Mouse (Mus musculus): Measurements from ENCODE around the gene Pygl. TPM values are rescaled to one million over a fixed set of nuclear protein-coding genes. Genes with fewer than 3 reads are reported as not detected.
A peak's percentile ranks its signal among the peaks of the same experiment; 100 is the strongest.
"Not testable (repeated sequence)": the region's sequence is repeated elsewhere in the genome, so short reads cannot be mapped to it uniquely, and the experiment has no call there.

Pygl gene
- polyA plus RNA-seq, 1 experiment from 2014 or later = 37.3 TPM

- Histone ChIP-seq H3K27me3 (no peaks in the 10 kb centered on the region), H3K36me3 (no peaks in the 10 kb centered on the region), H3K9ac (no peak within 1 kb of the TSS), H3K9me3 (replicated peaks) (no peaks in the 10 kb centered on the region), H3K4me3 (replicated peaks) (no peak within 1 kb of the TSS), H3K27ac (replicated peaks) (no peak within 1 kb of the TSS), H3K4me2 (replicated peaks) (no peak within 1 kb of the TSS), H3K4me1 (0 out of 2 replicates have a peak, but pooled peaks cover 6% of the 10 kb centered on the region)
- no peak for ATAC-seq (ENCODE audit: insufficient number of reproducible peaks, low FRiP score, low TSS enrichment, low read depth)
- 59% methylated on average over 3 of the region's 3 CpGs for WGBS
Observed at GRCm38 (mm10) chr12:70153842-70154241, 77.4 kb downstream of the Pygl start, which contains the start of gene Abhd12b. Abhd12b (plus strand) TSS chr12:70154142.

DNA sequence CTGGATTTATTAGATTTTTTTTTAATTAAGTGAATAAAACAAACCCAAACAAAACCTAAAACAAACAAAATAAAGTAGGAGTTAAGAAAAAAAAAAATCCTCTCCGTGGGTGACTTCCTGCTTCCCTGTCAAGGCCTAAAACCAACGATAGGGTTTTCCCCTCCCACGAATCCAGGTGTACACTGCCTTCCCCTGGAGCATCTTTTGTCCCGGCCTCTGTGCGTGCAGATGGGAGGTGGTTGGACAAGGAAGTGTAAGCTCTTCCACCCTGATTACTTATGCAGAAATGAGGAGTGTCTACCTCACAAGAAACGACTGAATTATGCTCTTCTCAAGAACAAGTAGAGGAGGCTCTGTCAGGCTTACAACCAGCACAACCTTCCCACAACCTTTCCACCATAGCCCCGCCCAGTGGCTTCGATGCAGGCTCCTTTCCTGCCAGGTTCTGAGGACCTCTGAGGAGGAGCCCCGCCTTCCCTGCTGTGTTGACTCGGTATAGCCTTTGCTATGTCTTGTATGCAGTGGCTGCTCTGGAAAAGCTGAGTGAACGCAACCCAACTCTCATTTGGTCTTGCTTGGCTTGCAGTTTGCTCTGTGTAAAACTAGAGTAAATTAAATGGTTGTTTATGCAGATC lies 82.5 kb downstream of the Pygl start:
- H3K36me3 ChIP-seq = no peaks in the 10 kb centered on the region
- peak overlapping the region; percentile 44 for H3K27ac ChIP-seq (replicated peaks)
- no peaks in the 10 kb centered on the region for H3K27me3 ChIP-seq
- H3K4me2 ChIP-seq (replicated peaks) = peak overlapping the region; percentile 49
- H3K4me3 ChIP-seq (replicated peaks) = peak overlapping the region; percentile 37
- H3K4me1 ChIP-seq = peaks cover 15% of the 10 kb centered on the region; the same call in 1 of the 2 replicates
- no peak for ATAC-seq (ENCODE audit: insufficient number of reproducible peaks, low FRiP score, low TSS enrichment, low read depth)
- WGBS = 14% methylated on average over 11 of the region's 11 CpGs
- H3K9ac ChIP-seq = no peak overlapping the region
- no peaks in the 10 kb centered on the region for H3K9me3 ChIP-seq (replicated peaks)

- ATAC-seq (ENCODE audit: insufficient number of reproducible peaks, low FRiP score, low TSS enrichment, low read depth) = peak; percentile 58; the same call in 1 of the 2 replicates
- 2% methylated on average over 13 of the region's 13 CpGs for WGBS
- H3K9ac ChIP-seq = no peak overlapping the region
Observed at GRCm38 (mm10) chr12:70147986-70148630, 83.2 kb downstream of the Pygl start.

DNA sequence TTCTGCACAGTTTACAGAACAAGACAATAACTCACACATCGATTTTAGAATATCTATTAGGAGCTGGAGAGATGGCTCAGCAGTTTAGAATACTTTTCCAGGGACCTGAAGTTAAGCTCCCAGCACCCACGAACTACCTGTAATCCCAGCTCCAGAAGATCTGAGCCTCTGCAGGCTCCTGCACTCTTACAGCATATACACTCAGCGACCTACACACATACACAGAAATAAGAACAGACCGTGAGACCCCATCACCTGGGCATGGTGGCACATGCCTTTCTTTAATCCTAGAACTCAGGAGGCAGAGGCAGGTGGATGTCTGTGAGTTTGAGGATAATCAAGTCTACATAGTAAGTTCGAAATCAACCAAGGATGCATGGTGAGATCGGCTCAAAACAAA lies 85.7 kb downstream of the Pygl start:
- Histone ChIP-seq H3K4me2 (replicated peaks) (no peak overlapping the region), H3K36me3 (no peaks in the 10 kb centered on the region)

More at GRCm38 (mm10) chr12:70147986-70148630, 83.2 kb downstream of the Pygl start:
- Histone ChIP-seq H3K36me3 (no peaks in the 10 kb centered on the region), H3K4me2 (replicated peaks) (peak overlapping the region; percentile 49), H3K9me3 (replicated peaks) (no peaks in the 10 kb centered on the region), H3K27me3 (no peaks in the 10 kb centered on the region), H3K4me1 (peaks cover 15% of the 10 kb centered on the region; the same call in 1 of the 2 replicates), H3K4me3 (replicated peaks) (peak overlapping the region; percentile 37), H3K27ac (replicated peaks) (peak overlapping the region; percentile 44)

DNA sequence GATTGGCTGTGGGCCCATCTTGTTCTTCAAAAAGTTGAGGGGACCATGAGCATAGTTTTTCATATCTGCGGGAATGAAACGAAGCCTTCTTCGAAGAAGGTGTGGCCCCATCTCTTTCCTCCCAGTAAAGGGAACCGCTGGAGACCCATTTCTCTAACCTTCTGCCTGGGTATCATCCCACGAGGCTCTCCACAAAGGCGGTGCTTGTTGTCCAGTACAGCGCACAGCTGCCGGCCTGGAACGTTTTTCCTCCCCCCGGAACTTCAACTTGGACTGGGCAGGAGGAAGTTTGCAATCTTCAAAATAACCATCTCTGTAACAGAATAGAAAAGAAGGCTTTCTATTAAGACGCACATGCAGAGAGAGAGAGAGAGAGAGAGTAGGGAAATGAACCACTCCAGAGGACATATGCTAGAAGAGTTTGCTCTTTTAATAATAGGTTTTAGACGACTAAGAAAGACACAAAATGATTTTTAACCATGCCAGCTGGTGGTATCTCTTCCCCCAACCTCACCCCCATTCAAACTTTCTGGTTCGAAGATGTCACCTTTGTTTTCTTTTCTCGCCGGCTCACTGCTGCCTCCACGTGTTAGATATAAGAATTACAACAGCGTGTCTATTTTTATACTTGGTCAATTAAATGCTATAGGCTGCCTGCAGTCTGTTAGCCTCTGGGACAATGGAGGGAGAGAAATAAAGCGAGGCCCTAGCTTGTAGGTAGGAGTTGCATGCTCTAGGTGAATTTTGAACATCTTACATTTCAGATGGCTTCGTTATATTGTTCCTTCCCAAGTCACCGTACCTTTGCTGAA lies 86.4 kb downstream of the Pygl start:
- H3K27me3 ChIP-seq = no peaks in the 10 kb centered on the region
- no peaks in the 10 kb centered on the region for H3K36me3 ChIP-seq
- no peaks in the 10 kb centered on the region for H3K9me3 ChIP-seq (replicated peaks)
- no peak overlapping the region for H3K4me3 ChIP-seq (replicated peaks)
- no peak overlapping the region for H3K9ac ChIP-seq
- no peak overlapping the region for H3K4me2 ChIP-seq (replicated peaks)
- H3K4me1 ChIP-seq = peaks cover 15% of the 10 kb centered on the region; the same call in 1 of the 2 replicates
- H3K27ac ChIP-seq (replicated peaks) = peak overlapping the region; percentile 82
- ATAC-seq (ENCODE audit: insufficient number of reproducible peaks, low FRiP score, low TSS enrichment, low read depth) = no peak
- WGBS = 35% methylated on average over 20 of the region's 20 CpGs

More for the DNA sequence above, 85.7 kb downstream of the Pygl start:
- H3K9me3 ChIP-seq (replicated peaks) = no peaks in the 10 kb centered on the region
- H3K27me3 ChIP-seq = no peaks in the 10 kb centered on the region
- no peak overlapping the region for H3K9ac ChIP-seq
- peaks cover 15% of the 10 kb centered on the region; the same call in 1 of the 2 replicates for H3K4me1 ChIP-seq
- no peak overlapping the region for H3K27ac ChIP-seq (replicated peaks)
- H3K4me3 ChIP-seq (replicated peaks) = no peak overlapping the region
- 88% methylated on average over 6 of the region's 6 CpGs for WGBS
- ATAC-seq (ENCODE audit: insufficient number of reproducible peaks, low FRiP score, low TSS enrichment, low read depth) = no peak

DNA sequence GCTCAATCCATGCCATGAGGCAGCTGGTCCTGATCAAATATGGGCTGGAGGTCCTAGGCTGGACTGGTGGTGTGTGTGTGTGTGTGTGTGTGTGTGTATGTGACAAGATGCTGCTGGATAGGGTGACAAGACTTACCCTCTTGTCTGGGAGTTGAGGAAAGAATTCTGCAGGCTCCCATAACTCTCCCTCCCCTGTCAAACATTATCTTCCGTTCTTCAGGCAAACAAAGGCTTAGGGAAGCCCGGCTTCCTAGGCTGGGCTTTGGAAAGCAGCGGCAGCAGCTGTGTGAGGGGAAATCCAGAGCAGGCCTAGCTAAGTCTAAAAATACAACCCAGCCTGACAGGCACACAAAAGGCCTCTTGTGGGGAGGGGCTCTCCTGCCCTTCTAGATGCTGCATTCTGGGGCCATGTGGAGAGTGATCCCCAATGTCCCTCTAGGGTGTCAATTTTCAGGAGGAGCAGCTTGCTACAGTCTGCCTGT lies 87.1 kb downstream of the Pygl start:
- H3K4me3 ChIP-seq (replicated peaks); H3K4me2 ChIP-seq (replicated peaks); H3K9ac ChIP-seq; H3K27me3 ChIP-seq; H3K36me3 ChIP-seq; H3K9me3 ChIP-seq (replicated peaks): not testable (repeated sequence)
- Histone ChIP-seq H3K4me1 (peaks cover 15% of the 10 kb centered on the region; the same call in 1 of the 2 replicates), H3K27ac (replicated peaks) (peak overlapping the region; percentile 82)
- WGBS = 7% methylated on average over 3 of the region's 3 CpGs
- peak; percentile 59 for ATAC-seq (ENCODE audit: insufficient number of reproducible peaks, low FRiP score, low TSS enrichment, low read depth)

DNA sequence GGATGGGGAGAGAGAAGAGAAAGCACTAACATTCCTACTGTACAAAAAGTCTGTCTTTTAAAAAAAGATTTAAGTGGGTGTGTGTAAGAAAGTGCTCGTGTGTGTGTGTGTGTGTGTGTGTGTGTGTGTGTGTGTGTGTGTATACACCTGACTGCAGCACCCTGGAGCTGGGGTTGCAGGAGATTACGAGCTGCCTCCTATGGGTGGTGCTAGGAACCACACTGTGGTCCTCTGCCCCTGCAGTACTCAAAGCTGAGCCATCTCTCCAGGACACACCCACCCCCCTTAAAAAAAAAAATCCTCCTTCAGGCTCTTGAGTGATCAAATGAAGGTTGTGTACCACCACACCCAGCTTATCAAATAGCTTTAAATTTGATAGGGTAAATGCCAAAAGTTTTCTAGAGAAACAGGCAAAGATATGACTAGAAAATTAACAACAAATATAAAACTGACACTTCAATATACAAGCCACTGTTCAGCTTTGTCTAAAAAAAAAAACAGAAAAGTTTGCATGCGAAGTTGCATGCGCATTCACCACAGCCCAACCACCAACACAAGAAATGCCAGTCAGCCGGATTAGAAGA lies 90.2 kb downstream of the Pygl start:
- WGBS = 83% methylated on average over 5 of the region's 5 CpGs
- Histone ChIP-seq H3K27me3 (no peaks in the 10 kb centered on the region), H3K9me3 (replicated peaks) (no peaks in the 10 kb centered on the region)

More for the DNA sequence above, 90.2 kb downstream of the Pygl start:
- peaks cover 5% of the 10 kb centered on the region; the same call in 1 of the 2 replicates for H3K4me1 ChIP-seq
- no peak overlapping the region for H3K9ac ChIP-seq
- no peak for ATAC-seq (ENCODE audit: insufficient number of reproducible peaks, low FRiP score, low TSS enrichment, low read depth)
- no peak overlapping the region for H3K4me2 ChIP-seq (replicated peaks)
- no peaks in the 10 kb centered on the region for H3K36me3 ChIP-seq
- H3K27ac ChIP-seq (replicated peaks) = no peak overlapping the region
- no peak overlapping the region for H3K4me3 ChIP-seq (replicated peaks)

Other genes starting within 250 kb of the Pygl start
- gene Sav1, start 244.5 kb downstream of the Pygl start, polyA plus RNA-seq (2015; fragmentation: Nextera tagmentation; extraction: Ambion mirVana) = 8.6 and 9.4 TPM in 2 replicates
- 13.9 and 14.8 TPM in 2 replicates for gene Nin, start 117.8 kb downstream of the Pygl start, polyA plus RNA-seq (2015; fragmentation: Nextera tagmentation; extraction: Ambion mirVana)
- 1.00 and 1.1 TPM in 2 replicates for gene Abhd12b, start 77.3 kb downstream of the Pygl start, polyA plus RNA-seq (2015; fragmentation: Nextera tagmentation; extraction: Ambion mirVana)
- 1.4 and 1.6 TPM in 2 replicates for gene Trim9, start 116.1 kb upstream of the Pygl start, polyA plus RNA-seq (2015; fragmentation: Nextera tagmentation; extraction: Ambion mirVana)
- 99.4 and 102 TPM in 2 replicates for gene Tmx1, start 221.6 kb upstream of the Pygl start, polyA plus RNA-seq (2015; fragmentation: Nextera tagmentation; extraction: Ambion mirVana)

All from embryonic facial prominence, embryonic 15.5 days (tissue).